Mouse (Mus musculus) heart, postnatal 0 days (tissue): ENCODE measurements around the gene Col11a2. TPM values are rescaled to one million over a fixed set of nuclear protein-coding genes. Genes with fewer than 3 reads are reported as not detected.

Source experiments
- ATAC-seq: fragments of 200-750 bp; cut with Nextera tagmentation; 2 replicates; pipeline ENCODE4 v1.8.0; 2017; ENCODE audit warnings: low read depth, moderate number of reproducible peaks, moderate library complexity; ENCODE audit not compliant: insufficient read depth
- DNase-seq: peaks from one replicate; pipeline ENCODE4 v3.0.0-alpha.2; 2016; ENCODE audit warnings: low spot score
- H3K27ac ChIP-seq: fragments of 300-500 bp; sonication (generic); 2 replicates; pipeline ENCODE4 v1.5.1; 2014; ENCODE audit warnings: low read depth, mild to moderate bottlenecking
- H3K27me3 ChIP-seq: fragments of 300-500 bp; sonication (generic); 2 replicates; pipeline ENCODE4 v1.6.1; 2014; ENCODE audit warnings: low read length, mixed read lengths; ENCODE audit not compliant: control insufficient read depth, insufficient read depth
- H3K36me3 ChIP-seq: fragments of 300-500 bp; sonication (generic); replicated peaks from 2 replicates; pipeline ENCODE4 v1.6.1; 2014; ENCODE audit warnings: low read length, mixed read lengths; ENCODE audit not compliant: control insufficient read depth, insufficient read depth
- H3K4me1 ChIP-seq: fragments of 300-500 bp; sonication (generic); 2 replicates; pipeline ENCODE4 v1.6.1; 2014; ENCODE audit warnings: antibody characterized with exemption; ENCODE audit not compliant: control insufficient read depth, insufficient read depth
- H3K4me2 ChIP-seq: fragments of 300-500 bp; sonication (generic); 2 replicates; pipeline ENCODE4 v1.6.1; 2014; ENCODE audit warnings: low read depth, mild to moderate bottlenecking, low read length, moderate library complexity
- H3K4me3 ChIP-seq: fragments of 300-500 bp; sonication (generic); 2 replicates; pipeline ENCODE4 v1.5.1; 2014; ENCODE audit warnings: low read depth, low read length
- H3K9ac ChIP-seq: fragments of 300-500 bp; sonication (generic); replicated peaks from 2 replicates; pipeline ENCODE4 v1.6.1; 2014; ENCODE audit warnings: low read depth, low read length, mixed read lengths
- H3K9me3 ChIP-seq: fragments of 300-500 bp; sonication (generic); replicated peaks from 2 replicates; pipeline ENCODE4 v1.6.1; 2016; ENCODE audit warnings: low read length; ENCODE audit not compliant: control insufficient read depth
- CTCF ChIP-seq: IDR thresholded peaks from 2 replicates; pipeline ENCODE4 v1.5.1; 2016; ENCODE audit warnings: antibody characterized with exemption, control low read depth, low read depth
- EP300 ChIP-seq: IDR thresholded peaks from 2 replicates; pipeline ENCODE4 v1.6.1; 2016; ENCODE audit warnings: antibody characterized with exemption, low read depth
- whole genome bisulfite sequencing: fragments of 180-500 bp; shearing (Covaris S2); extraction: QIAGEN DNeasy Blood & Tissue Kit; methylation state at CpG from one replicate; pipeline ENCODE4 v1.1.7; 2014; 5-methylcytosine and 5-hydroxymethylcytosine counted together
- microRNA counts: library from miRNA; unstranded; fragments of <30 nt; microRNA quantifications from one replicate; lab custom pipeline; 2015
- microRNA-seq: library from miRNA; unstranded; fragments of <30 nt; microRNA quantifications from one replicate; pipeline ENCODE4, GENCODE M21; 2016
- polyA plus RNA-seq: library from polyadenylated mRNA; unstranded; fragments of >200 nt; fragmentation: Nextera tagmentation; extraction: Ambion mirVana; gene quantifications from 2 replicates; pipeline ENCODE4 v1.2.1, GENCODE M21; 2015
- total RNA-seq: library from RNA; depleted of rRNA; stranded (reverse); fragments of >200 nt; gene quantifications from 2 replicates; pipeline ENCODE4 v1.2.3, GENCODE M21; 2014; ENCODE audit warnings: low replicate concordance; rRNA removed

The Col11a2 gene
- total and polyA plus RNA-seq, 2 experiments from 2014 or later: 0.29 to 1.9 TPM

DNA sequence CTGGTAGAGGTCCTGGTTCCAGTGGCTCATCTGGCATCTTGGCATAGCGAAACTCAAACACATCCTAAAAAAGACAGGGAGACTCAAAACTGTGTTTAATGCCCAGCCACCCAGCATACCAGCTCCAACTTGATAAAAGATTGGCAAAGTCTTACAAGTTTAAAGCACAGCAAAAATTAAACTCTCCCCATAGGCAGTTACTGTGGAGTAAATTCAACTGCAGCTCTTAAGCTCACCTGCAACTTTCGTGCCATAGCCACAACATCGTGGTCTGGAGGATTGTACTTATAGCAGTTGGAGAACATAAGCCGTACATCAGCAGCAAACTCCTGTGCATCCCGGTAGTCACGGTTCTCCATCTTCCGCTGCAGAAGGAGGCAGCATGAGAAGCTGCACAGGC is 74.9 kb downstream of the Col11a2 start:
- no peak overlapping the region for H3K9ac ChIP-seq
- no peak for DNase-seq
- no peaks in the 10 kb centered on the region for H3K9me3 ChIP-seq
- H3K4me2 ChIP-seq: no peak overlapping the region
- 88% methylated on average over 7 of the region's 7 CpGs for WGBS
- H3K27me3 ChIP-seq: no peaks in the 10 kb centered on the region
- no peak for ATAC-seq
- peaks cover 88% of the 10 kb centered on the region for H3K36me3 ChIP-seq
- no peak overlapping the region for H3K4me3 ChIP-seq
- TF ChIP-seq CTCF (no peak), EP300 (no peak)
- no peak overlapping the region for H3K27ac ChIP-seq
- H3K4me1 ChIP-seq: peaks cover 9% of the 10 kb centered on the region; the same call in 1 of the 2 replicates

MicroRNAs encoded within 50 kb of the gene (microRNA counts, 519-probe panel; counts per million panel counts)
- microRNA mmu-miR-219 (lab: Ali Mortazavi, UCI): 398 counts per million, percentile 4 among the panel's probes with 10 or more counts

Small RNAs within 50 kb of the gene (microRNA-seq; reads per million reads assigned to microRNA genes)
- gene Mir219a-1: not detected
- not detected for gene Mir219c

Other genes with a start within 250 kb of the Col11a2 start
Only the 30 nearest of the 33 such genes appear.
- 127 and 305 TPM in 2 replicates for gene Rps28, start 214.9 kb upstream of the Col11a2 start, total RNA-seq
- 622 and 631 TPM in 2 replicates for gene Rps28, start 214.9 kb upstream of the Col11a2 start, polyA plus RNA-seq
- 467 and 766 TPM in 2 replicates for gene Ndufa7, start 214.9 kb upstream of the Col11a2 start, total RNA-seq
- 899 and 938 TPM in 2 replicates for gene Ndufa7, start 214.9 kb upstream of the Col11a2 start, polyA plus RNA-seq
- gene Cd320, start 196.3 kb upstream of the Col11a2 start, total RNA-seq: 17.3 and 24.0 TPM in 2 replicates
- 37.3 and 41.6 TPM in 2 replicates for gene Cd320, start 196.3 kb upstream of the Col11a2 start, polyA plus RNA-seq
- not detected in 2 replicates for gene Gm7029, start 165.6 kb upstream of the Col11a2 start, total RNA-seq
- gene Gm7029, start 165.6 kb upstream of the Col11a2 start, polyA plus RNA-seq: not detected in 2 replicates
- 17.0 and 30.1 TPM in 2 replicates for gene Kifc1, start 148.8 kb upstream of the Col11a2 start, total RNA-seq
- gene Kifc1, start 148.8 kb upstream of the Col11a2 start, polyA plus RNA-seq: 2.0 and 2.1 TPM in 2 replicates
- not detected in 2 replicates for gene Platr17, start 134.3 kb upstream of the Col11a2 start, total RNA-seq
- gene Platr17, start 134.3 kb upstream of the Col11a2 start, polyA plus RNA-seq: not detected in 2 replicates
- gene Daxx, start 130.0 kb upstream of the Col11a2 start, total RNA-seq: 15.2 and 19.3 TPM in 2 replicates
- 18.0 and 20.0 TPM in 2 replicates for gene Daxx, start 130.0 kb upstream of the Col11a2 start, polyA plus RNA-seq
- gene Tapbp, start 123.5 kb upstream of the Col11a2 start, total RNA-seq: 50.9 and 84.1 TPM in 2 replicates
- gene Tapbp, start 123.5 kb upstream of the Col11a2 start, polyA plus RNA-seq: 47.6 and 51.3 TPM in 2 replicates
- gene Zbtb22, start 123.5 kb upstream of the Col11a2 start, total RNA-seq: 29.1 and 42.9 TPM in 2 replicates
- gene Zbtb22, start 123.5 kb upstream of the Col11a2 start, polyA plus RNA-seq: 10.1 and 12.0 TPM in 2 replicates
- 63.1 and 144 TPM in 2 replicates for gene Rgl2, start 109.9 kb upstream of the Col11a2 start, total RNA-seq
- 21.1 and 21.9 TPM in 2 replicates for gene Rgl2, start 109.9 kb upstream of the Col11a2 start, polyA plus RNA-seq
- gene Pfdn6, start 99.1 kb upstream of the Col11a2 start, total RNA-seq: 28.6 and 77.4 TPM in 2 replicates
- 123 and 128 TPM in 2 replicates for gene Pfdn6, start 99.1 kb upstream of the Col11a2 start, polyA plus RNA-seq
- 6.7 and 10.9 TPM in 2 replicates for gene Wdr46, start 98.8 kb upstream of the Col11a2 start, total RNA-seq
- 8.9 and 11.1 TPM in 2 replicates for gene Wdr46, start 98.8 kb upstream of the Col11a2 start, polyA plus RNA-seq
- gene B3galt4, start 87.9 kb upstream of the Col11a2 start, total RNA-seq: 0.53 and 0.70 TPM in 2 replicates
- 5.5 and 6.1 TPM in 2 replicates for gene B3galt4, start 87.9 kb upstream of the Col11a2 start, polyA plus RNA-seq
- 28.2 and 31.8 TPM in 2 replicates for gene Vps52, start 83.6 kb upstream of the Col11a2 start, total RNA-seq
- gene Vps52, start 83.6 kb upstream of the Col11a2 start, polyA plus RNA-seq: 27.8 TPM in 2 replicates
- gene Rps18, start 83.4 kb upstream of the Col11a2 start, total RNA-seq: 1,548 and 1,735 TPM in 2 replicates
- 845 and 880 TPM in 2 replicates for gene Rps18, start 83.4 kb upstream of the Col11a2 start, polyA plus RNA-seq
- gene H2-K1, start 39.1 kb upstream of the Col11a2 start, total RNA-seq: 61.0 and 84.5 TPM in 2 replicates
- gene H2-K1, start 39.1 kb upstream of the Col11a2 start, polyA plus RNA-seq: 42.9 and 48.4 TPM in 2 replicates
- gene Ring1, start 14.8 kb upstream of the Col11a2 start, total RNA-seq: 22.5 and 48.5 TPM in 2 replicates
- gene Ring1, start 14.8 kb upstream of the Col11a2 start, polyA plus RNA-seq: 10.3 and 11.9 TPM in 2 replicates
- 80.6 and 101 TPM in 2 replicates for gene H2-Ke6, start 11.4 kb upstream of the Col11a2 start, total RNA-seq
- gene H2-Ke6, start 11.4 kb upstream of the Col11a2 start, polyA plus RNA-seq: 58.5 and 64.6 TPM in 2 replicates
- 88.7 and 97.2 TPM in 2 replicates for gene Slc39a7, start 7.8 kb upstream of the Col11a2 start, total RNA-seq
- gene Slc39a7, start 7.8 kb upstream of the Col11a2 start, polyA plus RNA-seq: 79.7 and 85.4 TPM in 2 replicates
- gene Rxrb, start 7.6 kb upstream of the Col11a2 start, total RNA-seq: 29.4 and 36.6 TPM in 2 replicates
- gene Rxrb, start 7.6 kb upstream of the Col11a2 start, polyA plus RNA-seq: 28.4 and 31.2 TPM in 2 replicates
- gene H2-Oa, start 52.9 kb downstream of the Col11a2 start, total RNA-seq: not detected in 2 replicates
- not detected in 2 replicates for gene H2-Oa, start 52.9 kb downstream of the Col11a2 start, polyA plus RNA-seq
- gene H2-DMa, start 80.1 kb downstream of the Col11a2 start, total RNA-seq: 2.6 and 7.2 TPM in 2 replicates
- gene H2-DMa, start 80.1 kb downstream of the Col11a2 start, polyA plus RNA-seq: 4.2 and 4.6 TPM in 2 replicates
- 83.2 and 87.5 TPM in 2 replicates for gene Brd2, start 83.2 kb downstream of the Col11a2 start, total RNA-seq
- 33.4 and 38.4 TPM in 2 replicates for gene Brd2, start 83.2 kb downstream of the Col11a2 start, polyA plus RNA-seq
- gene H2-DMb2, start 103.9 kb downstream of the Col11a2 start, total RNA-seq: 1.5 TPM in 1 of 2 replicates, not detected in the other
- gene H2-DMb2, start 103.9 kb downstream of the Col11a2 start, polyA plus RNA-seq: 0.33 and 0.38 TPM in 2 replicates
- 0.19 TPM in 1 of 2 replicates, not detected in the other for gene H2-DMb1, start 113.6 kb downstream of the Col11a2 start, total RNA-seq
- gene H2-DMb1, start 113.6 kb downstream of the Col11a2 start, polyA plus RNA-seq: 0.65 and 0.90 TPM in 2 replicates
- 8.8 and 10.7 TPM in 2 replicates for gene Tap1, start 148.1 kb downstream of the Col11a2 start, total RNA-seq
- 2.7 and 3.7 TPM in 2 replicates for gene Tap1, start 148.1 kb downstream of the Col11a2 start, polyA plus RNA-seq
- 2.9 and 6.3 TPM in 2 replicates for gene Psmb9, start 148.3 kb downstream of the Col11a2 start, total RNA-seq
- gene Psmb9, start 148.3 kb downstream of the Col11a2 start, polyA plus RNA-seq: 2.5 and 3.6 TPM in 2 replicates
- 9.7 and 11.0 TPM in 2 replicates for gene Psmb8, start 158.3 kb downstream of the Col11a2 start, total RNA-seq
- 9.4 and 9.9 TPM in 2 replicates for gene Psmb8, start 158.3 kb downstream of the Col11a2 start, polyA plus RNA-seq
- 3.3 and 14.5 TPM in 2 replicates for gene Tap2, start 164.1 kb downstream of the Col11a2 start, total RNA-seq
- 7.0 and 7.5 TPM in 2 replicates for gene Tap2, start 164.1 kb downstream of the Col11a2 start, polyA plus RNA-seq
- gene H2-Ob, start 199.5 kb downstream of the Col11a2 start, total RNA-seq: not detected in 2 replicates
- gene H2-Ob, start 199.5 kb downstream of the Col11a2 start, polyA plus RNA-seq: 0.08 and 0.14 TPM in 2 replicates